Mouse (Mus musculus) adrenal gland, postnatal 25 days (tissue): Measurements from ENCODE around the gene Inpp5k. TPM values are rescaled to one million over a fixed set of nuclear protein-coding genes. Genes with fewer than 3 reads are reported as not detected.

Source experiments
- DNase-seq: peaks from one replicate; pipeline ENCODE4 v3.0.0; 2021; ENCODE audit warnings: mixed read lengths
- total RNA-seq: library from RNA; stranded (reverse); gene quantifications from 2 replicates; pipeline ENCODE4 v1.2.3, GENCODE M21; 2021

Gene Inpp5k
- total RNA-seq, 1 experiment from 2014 or later = 61.6 TPM

- peak; percentile 20 for DNase-seq
Observed at GRCm38 (mm10) chr11:75654471-75655390, 23.9 kb downstream of the Inpp5k start.

DNA sequence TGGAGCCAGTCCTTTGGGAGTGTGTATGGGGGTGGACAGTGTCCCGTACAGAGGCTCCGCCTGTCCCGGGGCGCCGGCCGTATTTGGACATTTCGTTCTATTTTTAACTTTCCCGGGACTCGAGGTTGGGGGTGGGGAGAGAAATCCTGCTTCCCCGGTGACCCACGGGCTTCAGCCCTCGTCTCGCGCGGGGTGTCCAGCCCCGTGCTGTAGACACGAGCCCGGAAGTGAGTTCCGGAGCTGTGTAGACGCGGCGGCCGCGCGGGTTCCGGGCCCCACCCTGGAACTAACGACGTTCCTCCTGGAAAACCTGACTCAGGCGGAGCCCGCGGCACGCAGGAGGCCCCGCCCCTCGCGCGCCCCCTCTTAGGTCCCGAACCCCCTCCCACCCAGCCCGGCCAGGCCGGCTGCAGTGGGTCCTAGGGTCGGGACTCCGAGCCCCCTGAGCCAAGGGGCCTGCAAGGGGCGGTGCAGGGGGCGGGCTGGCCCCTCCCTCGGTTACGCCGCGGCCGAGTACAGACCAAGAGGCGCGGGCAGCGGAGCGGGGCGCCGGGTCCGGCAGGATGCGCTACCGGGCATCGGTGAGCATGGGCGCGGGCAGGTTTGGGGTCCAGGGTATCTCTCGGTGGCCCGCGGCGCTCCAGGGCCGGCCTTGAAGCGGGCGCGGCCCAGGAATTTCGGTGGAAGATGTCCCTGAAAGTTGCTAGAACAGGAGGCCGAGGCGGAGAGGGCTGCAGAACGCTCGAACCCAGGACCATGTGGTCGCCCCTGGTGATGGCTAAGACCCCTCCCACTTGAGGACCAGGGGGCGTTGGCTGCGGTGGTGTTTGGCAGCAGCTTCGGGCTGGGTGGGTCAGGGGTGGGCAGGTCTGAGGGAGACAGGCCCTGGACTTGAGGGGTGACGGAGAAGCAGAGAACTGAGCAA, 25.1 kb downstream of the Inpp5k start:
- peak; percentile 78 for DNase-seq

DNA sequence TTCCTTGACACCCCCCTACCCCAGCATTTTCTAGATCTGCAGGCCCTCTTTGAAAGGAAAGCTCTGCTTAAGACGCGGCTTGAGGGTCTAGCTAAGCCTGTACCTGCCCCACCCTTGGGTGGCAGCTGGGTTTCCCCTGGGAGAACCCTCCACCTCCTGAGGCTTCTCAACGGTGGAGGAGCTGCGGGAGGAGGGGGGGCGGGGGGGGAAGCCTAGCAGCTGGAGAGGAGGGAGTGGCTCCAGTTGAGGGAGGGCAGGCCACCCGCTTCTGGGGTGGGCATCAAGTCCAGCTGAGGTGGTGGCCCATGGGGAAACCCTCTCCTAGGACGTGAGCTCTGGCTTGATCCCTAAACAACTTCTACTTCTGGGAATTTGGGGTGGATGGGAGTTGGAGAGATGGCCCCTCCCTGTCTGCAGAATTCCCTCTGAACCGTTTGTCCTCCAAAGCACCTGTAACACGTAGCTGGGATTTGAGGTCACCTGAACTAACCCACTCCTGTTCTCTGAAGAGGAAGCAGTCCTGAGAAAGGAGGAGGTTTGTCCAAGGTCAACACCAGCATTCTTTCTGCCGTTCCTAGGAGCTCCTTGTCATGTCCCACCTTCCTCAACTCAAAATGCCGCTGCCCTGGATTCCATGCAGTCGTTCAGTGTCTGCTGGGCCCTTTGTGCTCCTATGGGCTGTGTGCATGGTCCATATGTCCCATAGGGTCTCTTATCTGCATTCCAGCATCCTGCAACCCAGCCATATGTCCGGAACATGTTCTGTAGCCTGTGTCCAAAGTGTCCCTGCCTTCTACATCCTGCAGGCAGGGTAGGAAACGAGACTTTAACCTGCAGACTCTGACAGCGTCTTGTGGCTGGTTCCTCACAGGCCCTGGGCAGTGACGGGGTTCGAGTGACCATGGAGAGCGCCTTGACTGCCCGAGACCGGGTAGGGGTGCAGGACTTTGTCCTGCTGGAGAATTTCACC, 26.1 kb downstream of the Inpp5k start:
- DNase-seq = no peak

GRCm38 (mm10) chr11:75657841-75658240, 27.1 kb downstream of the Inpp5k start:
- no peak for DNase-seq

- DNase-seq = no peak
Observed at GRCm38 (mm10) chr11:75658311-75658710, 27.5 kb downstream of the Inpp5k start.

GRCm38 (mm10) chr11:75658996-75659750, 28.4 kb downstream of the Inpp5k start:
- no peak for DNase-seq

DNA sequence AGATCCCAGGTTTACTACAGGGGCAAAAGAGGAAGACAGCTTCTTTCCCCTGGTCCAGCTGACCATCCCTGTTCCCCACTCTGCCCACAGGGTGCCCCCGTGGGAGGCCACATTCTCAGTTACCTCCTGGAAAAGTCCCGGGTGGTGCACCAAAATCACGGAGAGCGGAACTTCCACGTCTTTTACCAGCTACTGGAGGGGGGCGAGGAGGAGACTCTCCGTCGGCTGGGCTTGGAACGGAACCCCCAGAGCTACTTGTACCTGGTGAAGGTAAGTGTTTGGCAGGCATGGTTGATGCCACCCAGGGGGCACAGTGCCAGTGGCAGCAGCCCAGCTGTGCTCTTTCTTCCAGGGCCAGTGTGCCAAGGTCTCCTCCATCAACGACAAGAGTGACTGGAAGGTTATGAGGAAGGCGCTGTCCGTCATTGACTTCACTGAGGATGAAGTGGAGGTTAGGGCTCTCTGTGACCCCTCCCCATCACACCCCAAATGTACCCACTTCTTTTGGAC, 29.3 kb downstream of the Inpp5k start:
- DNase-seq = peak; percentile 47

GRCm38 (mm10) chr11:75660941-75661800, 30.4 kb downstream of the Inpp5k start:
- DNase-seq = no peak

DNA sequence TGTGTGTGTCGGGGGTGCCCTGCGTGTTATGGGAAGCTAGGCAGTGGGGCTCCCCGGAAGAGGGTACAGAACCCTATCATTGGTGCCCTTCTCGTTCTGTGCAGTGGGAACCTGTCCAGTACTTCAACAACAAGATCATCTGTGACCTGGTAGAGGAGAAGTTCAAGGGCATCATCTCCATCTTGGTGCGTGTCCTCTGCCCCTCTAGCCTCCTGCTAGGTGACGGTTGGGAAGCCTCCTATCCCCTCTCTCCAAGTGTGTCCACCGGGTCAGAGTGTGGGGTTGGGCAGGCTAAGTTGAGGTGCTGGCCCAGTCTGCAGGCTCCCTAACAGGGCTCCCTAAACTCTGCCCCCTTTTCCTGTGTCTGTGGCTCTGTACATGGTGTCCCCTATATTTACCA, 31.3 kb downstream of the Inpp5k start:
- no peak for DNase-seq

- no peak for DNase-seq
Observed at GRCm38 (mm10) chr11:75666296-75666695, 35.5 kb downstream of the Inpp5k start.

- no peak for DNase-seq
Observed at GRCm38 (mm10) chr11:75668621-75669020, 37.8 kb downstream of the Inpp5k start.

DNA sequence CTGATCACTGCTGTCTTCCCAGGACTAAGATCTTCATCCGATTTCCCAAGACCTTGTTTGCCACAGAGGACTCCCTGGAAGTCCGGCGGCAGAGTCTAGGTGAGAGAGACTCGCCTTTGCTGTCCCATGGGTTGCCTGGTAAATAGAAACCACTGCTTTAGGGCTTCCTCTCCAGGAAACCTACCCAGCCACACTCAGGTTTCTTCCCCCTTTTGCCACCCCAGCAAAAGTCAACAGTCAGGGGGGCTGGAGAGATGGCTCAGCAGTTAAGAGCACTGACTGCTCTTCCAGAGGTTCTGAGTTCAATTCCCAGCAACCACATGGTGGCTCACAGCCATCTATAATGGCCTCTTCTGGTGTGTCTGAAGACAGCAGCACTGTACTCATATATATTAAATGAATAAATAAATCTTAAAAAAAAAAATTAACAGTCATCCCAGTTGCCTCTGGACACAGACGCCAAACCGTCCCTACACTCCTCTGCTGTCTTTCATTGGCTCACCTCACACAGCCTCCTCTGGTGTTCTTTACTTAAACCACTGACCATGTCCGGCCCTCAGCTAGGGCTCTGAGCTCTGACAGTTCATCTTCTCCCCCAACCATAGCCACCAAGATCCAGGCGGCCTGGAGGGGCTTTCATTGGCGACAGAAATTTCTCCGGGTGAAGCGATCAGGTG, 38.5 kb downstream of the Inpp5k start:
- DNase-seq = no peak

DNA sequence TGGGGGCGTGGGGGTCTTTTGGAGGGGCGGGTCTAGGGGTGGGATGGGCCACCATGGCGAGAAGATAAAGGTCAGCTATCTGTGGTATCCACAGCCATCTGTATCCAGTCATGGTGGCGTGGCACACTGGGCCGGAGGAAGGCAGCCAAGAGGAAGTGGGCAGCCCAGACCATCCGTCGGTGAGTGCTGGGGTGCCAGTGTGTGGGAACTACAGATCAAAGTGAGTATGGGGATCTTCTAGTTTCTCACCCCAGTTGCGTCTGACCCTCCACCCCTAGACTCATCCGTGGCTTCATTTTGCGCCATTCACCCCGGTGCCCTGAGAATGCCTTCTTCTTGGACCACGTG, 39.0 kb downstream of the Inpp5k start:
- DNase-seq = no peak

DNA sequence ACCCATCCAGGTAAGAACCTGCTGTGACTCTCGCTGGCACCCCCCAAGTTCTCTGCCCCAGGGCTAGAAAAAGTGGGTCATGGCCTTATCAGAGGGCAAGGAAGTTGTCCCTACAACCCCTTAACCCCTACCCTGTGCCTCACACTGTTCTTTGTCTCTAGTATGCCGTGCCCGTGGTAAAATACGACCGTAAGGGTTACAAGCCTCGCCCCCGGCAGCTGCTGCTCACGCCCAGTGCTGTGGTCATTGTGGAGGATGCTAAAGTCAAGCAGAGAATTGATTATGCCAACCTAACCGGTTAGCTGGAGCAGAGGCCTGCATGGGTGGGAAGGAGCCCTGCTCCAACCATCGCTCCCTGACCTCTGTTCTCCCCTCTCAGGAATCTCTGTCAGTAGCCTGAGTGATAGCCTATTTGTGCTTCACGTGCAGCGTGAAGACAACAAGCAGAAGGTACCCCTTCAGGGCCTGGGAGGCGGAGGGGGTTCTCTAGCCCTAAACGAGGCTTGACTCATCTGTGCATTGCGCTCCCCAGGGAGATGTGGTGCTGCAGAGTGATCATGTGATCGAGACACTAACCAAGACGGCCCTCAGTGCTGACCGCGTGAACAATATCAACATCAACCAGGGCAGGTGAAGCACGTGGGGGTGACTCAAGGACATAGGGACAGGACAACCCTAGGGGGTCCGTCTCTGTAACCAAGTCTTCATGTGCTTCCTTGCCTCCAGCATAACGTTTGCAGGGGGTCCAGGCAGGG, 40.8 kb downstream of the Inpp5k start:
- no peak for DNase-seq

GRCm38 (mm10) chr11:75673411-75673810, 42.6 kb downstream of the Inpp5k start:
- no peak for DNase-seq

- no peak for DNase-seq
Observed at GRCm38 (mm10) chr11:75674875-75675274, 44.1 kb downstream of the Inpp5k start.

DNA sequence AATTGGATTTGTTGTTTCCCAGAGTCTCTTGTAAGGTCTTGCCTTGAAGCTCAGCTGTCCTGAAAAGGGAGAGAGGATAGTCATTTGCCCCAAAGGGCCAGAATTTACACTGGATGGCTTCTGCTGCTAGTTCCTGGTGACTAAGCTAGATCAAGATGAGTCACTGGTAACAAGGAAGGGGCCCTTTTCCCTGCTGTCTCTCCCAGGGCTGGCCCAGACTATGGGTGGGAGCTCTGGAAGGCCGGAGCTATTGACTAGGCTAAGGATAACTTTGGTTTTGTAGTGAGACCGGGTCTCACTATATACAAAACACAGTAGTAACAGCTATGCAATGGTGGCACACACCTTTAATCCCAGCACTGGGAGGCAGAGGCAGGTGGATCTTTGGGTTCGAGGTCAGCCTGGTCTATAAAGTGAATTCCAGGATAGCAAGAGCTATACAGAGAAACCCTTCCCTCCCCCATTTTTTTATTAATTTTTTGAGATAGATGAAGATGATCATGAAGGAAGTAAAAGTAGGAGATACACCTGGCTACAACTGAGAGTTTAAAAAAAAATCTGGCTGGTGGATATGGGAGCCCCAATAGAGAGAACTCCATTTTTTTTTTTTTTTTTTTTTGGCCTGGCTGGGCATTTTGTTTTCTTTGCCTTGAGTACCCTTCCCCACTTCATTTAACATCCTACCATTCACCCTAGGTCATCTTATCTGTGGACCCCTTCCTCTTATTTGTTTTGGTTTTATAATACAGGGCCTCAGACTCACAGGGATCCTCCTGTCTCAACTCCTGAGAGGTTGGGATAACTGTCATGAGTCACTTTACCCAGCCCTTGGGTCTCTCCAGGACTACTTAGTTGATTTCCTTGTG, 47.3 kb downstream of the Inpp5k start:
- DNase-seq = no peak
